Mouse (Mus musculus): ENCODE data around the gene Gm4969.

DNA sequence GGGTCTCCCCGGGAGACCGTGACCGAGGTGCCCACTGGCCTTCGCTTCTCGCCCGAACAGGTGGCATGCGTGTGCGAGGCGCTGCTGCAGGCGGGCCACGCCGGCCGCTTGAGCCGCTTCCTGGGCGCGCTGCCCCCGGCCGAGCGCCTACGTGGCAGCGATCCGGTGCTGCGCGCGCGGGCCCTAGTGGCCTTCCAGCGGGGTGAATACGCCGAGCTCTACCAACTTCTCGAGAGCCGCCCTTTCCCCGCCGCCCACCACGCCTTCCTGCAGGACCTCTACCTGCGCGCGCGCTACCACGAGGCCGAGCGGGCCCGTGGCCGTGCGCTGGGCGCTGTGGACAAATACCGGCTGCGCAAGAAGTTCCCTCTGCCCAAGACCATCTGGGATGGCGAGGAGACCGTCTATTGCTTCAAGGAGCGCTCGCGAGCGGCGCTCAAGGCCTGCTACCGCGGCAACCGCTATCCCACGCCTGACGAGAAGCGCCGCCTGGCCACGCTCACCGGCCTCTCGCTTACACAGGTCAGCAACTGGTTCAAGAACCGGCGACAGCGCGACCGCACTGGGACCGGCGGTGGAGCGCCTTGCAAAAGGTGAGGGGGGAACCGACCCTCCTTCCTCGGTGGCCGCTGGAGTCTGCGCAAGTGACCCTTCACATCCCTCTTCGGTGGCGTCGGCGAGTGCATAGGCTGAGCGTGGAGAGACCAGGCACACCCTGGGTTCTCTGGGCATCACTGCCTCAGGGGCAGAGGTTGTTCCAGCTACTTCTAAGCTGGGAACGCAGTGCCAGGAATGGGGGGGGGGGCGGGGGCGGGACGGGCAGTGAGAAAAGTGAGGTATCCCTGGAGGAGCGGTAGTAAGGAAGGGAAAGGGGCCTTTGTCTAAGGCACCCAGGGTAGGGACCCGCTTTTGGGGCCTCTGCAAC, 23.1 kb downstream of the Gm4969 start:
- TF ChIP-seq CTCF (IDR thresholded peaks at IDR 0.05), result no peak
- no peak; the same call in 1 of the 2 replicates for TF ChIP-seq POLR2A (IDR thresholded peaks at IDR 0.05; ENCODE audit: insufficient read depth, low read depth, low read length)
- TF ChIP-seq EP300 (IDR thresholded peaks at IDR 0.05; ENCODE audit: insufficient read depth, low read depth, low read length), result no peak
